Mouse (Mus musculus) liver, embryonic 14.5 days (tissue): Measurements from ENCODE around the gene Acvr1c. TPM values are rescaled to one million over a fixed set of nuclear protein-coding genes. Genes with fewer than 3 reads are reported as not detected.

Experiments
- ATAC-seq: fragments of 200-750 bp; cut with Nextera tagmentation; 2 replicates; pipeline ENCODE4 v1.8.0; 2017; ENCODE audit warnings: moderate number of reproducible peaks, mild to moderate bottlenecking, moderate library complexity; ENCODE audit not compliant: insufficient read depth
- DNase-seq, 3 experiments: peaks; one replicate each; pipeline ENCODE4 v3.0.0-alpha.2; 2012 to 2013; ENCODE audit warnings: low read depth in 3 of 3, low spot score in 3 of 3
- H3K27ac ChIP-seq: fragments of 300-500 bp; sonication (generic); 2 replicates; pipeline ENCODE4 v1.5.1; 2014; ENCODE audit warnings: moderate library complexity, mild to moderate bottlenecking, control low read depth, inconsistent platforms
- H3K27me3 ChIP-seq: fragments of 300-500 bp; sonication (generic); 2 replicates; pipeline ENCODE4 v1.6.1; 2014; ENCODE audit warnings: mild to moderate bottlenecking, low read length, moderate library complexity; ENCODE audit not compliant: control insufficient read depth, insufficient read depth
- H3K36me3 ChIP-seq: fragments of 300-500 bp; sonication (generic); replicated peaks from 2 replicates; pipeline ENCODE4 v1.6.1; 2014; ENCODE audit warnings: low read depth; ENCODE audit not compliant: control insufficient read depth, insufficient read depth
- H3K4me1 ChIP-seq, 2 experiments: fragments of 200-500 bp in 1 of 2; fragments of 300-500 bp in 1 of 2; sonication (generic) in 1 of 2; replicated peaks; 2 replicates each; pipeline ENCODE4 v1.6.1; 2012 to 2014; ENCODE audit warnings: antibody characterized with exemption in 1 of 2, inconsistent platforms in 1 of 2, low read length in 1 of 2; ENCODE audit not compliant: control insufficient read depth in 2 of 2, insufficient read depth in 2 of 2
- H3K4me2 ChIP-seq: fragments of 300-500 bp; sonication (generic); 2 replicates; pipeline ENCODE4 v1.6.1; 2014; ENCODE audit warnings: low read depth, mild to moderate bottlenecking, control low read depth, moderate library complexity
- H3K4me3 ChIP-seq, 2 experiments: fragments of 200-500 bp in 1 of 2; fragments of 300-500 bp in 1 of 2; sonication (generic) in 1 of 2; 2 replicates each; pipeline ENCODE4 v1.5.1; 2012 to 2014; ENCODE audit warnings: low read depth in 2 of 2, low read length in 2 of 2, mild to moderate bottlenecking in 2 of 2, control low read depth in 1 of 2, inconsistent platforms in 1 of 2, moderate library complexity in 1 of 2; ENCODE audit not compliant: insufficient read depth in 1 of 2
- H3K9ac ChIP-seq: fragments of 300-500 bp; sonication (generic); replicated peaks from 2 replicates; pipeline ENCODE4 v1.6.1; 2014; ENCODE audit warnings: mild to moderate bottlenecking, control low read depth, moderate library complexity
- H3K9me3 ChIP-seq: fragments of 300-500 bp; sonication (generic); 2 replicates; pipeline ENCODE4 v1.6.1; 2016; ENCODE audit warnings: low read length, mixed read lengths; ENCODE audit not compliant: control insufficient read depth
- CTCF ChIP-seq: IDR thresholded peaks from 2 replicates; pipeline ENCODE4 v1.5.1; 2016; ENCODE audit warnings: antibody characterized with exemption, low read depth, control low read depth
- EP300 ChIP-seq: IDR thresholded peaks from 2 replicates; pipeline ENCODE4 v1.6.1; 2016; ENCODE audit warnings: antibody characterized with exemption, low read depth
- WGBS: fragments of 180-500 bp; shearing (Covaris S2); extraction: QIAGEN DNeasy Blood & Tissue Kit; methylation state at CpG from one replicate; pipeline ENCODE4 v1.1.7; 2014; ENCODE audit not compliant: insufficient replicate concordance; 5-methylcytosine and 5-hydroxymethylcytosine counted together
- polyA plus RNA-seq, 2 experiments: library from polyadenylated mRNA; depleted of rRNA in 1 of 2; stranded (reverse) in 1 of 2; unstranded in 1 of 2; fragments of >200 nt; fragmentation: Nextera tagmentation in 1 of 2; extraction: Ambion mirVana in 1 of 2; gene quantifications; 2 replicates each; pipeline versions ENCODE4 v1.2.1 to v1.2.3; 2012 to 2014

Gene Acvr1c
- polyA plus RNA-seq, 2 experiments = 0.01 to 0.02 TPM

DNA sequence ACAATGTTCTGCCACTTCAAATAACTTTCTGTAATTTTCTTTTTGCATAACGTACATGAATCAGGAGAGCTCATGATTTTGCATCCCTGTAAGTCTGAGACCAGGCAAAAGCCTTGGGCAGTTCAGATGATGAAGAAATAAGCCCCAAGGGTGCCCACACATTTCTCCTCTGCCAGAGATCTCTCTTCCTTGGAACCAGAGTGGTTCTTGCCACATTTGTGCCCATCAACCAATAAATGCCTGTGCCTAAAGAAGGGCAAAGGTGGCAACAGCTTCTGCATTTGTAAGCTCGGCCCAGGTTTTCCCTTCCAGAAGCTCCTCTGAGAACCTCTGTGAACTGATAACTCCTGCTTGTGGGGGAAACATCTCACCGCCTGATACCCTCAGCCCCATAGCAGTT, 3.3 kb downstream of the Acvr1c start:
- Histone ChIP-seq H3K4me2 (no peak overlapping the region), H3K9ac (no peak overlapping the region), H3K4me1 (no peaks in the 10 kb centered on the region), H3K4me3 (no peak overlapping the region), H3K9me3 (no peaks in the 10 kb centered on the region), H3K27ac (no peak overlapping the region), H3K36me3 (no peaks in the 10 kb centered on the region), H3K27me3 (peaks cover 4% of the 10 kb centered on the region)
- TF ChIP-seq CTCF = no peak
- TF ChIP-seq EP300 = no peak
- ATAC-seq = no peak
- no peak for DNase-seq
- WGBS = 50% methylated on average over 3 of the region's 3 CpGs

DNA sequence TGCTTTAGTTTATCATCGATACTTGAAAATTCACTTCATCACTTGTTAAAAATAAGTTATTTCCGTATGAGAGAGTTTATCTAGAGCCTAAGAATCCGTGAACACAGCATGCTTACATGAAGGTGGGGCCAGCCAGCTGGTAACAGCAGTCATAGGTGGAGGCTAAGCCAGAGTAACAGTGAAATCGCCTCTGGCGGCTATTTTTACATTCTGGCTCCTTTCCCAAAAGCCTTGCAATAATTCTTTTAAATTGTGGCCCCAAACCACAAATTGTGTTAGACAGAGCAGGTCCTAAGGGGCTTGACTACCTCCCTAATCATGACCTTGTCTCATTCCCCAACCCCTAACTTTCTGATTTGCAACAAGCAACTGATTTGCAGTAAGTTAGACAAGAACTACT, 4.8 kb downstream of the Acvr1c start:
- TF ChIP-seq CTCF = no peak
- no peak for TF ChIP-seq EP300
- no peak overlapping the region for H3K27ac ChIP-seq
- 48% methylated on average over 5 of the region's 5 CpGs for WGBS
- no peak for DNase-seq
- no peak overlapping the region for H3K9ac ChIP-seq
- H3K9me3 ChIP-seq = no peaks in the 10 kb centered on the region
- no peaks in the 10 kb centered on the region for H3K36me3 ChIP-seq
- no peak for ATAC-seq
- no peaks in the 10 kb centered on the region for H3K4me1 ChIP-seq
- H3K4me2 ChIP-seq = no peak overlapping the region
- no peak overlapping the region for H3K4me3 ChIP-seq
- peaks cover 2% of the 10 kb centered on the region for H3K27me3 ChIP-seq

DNA sequence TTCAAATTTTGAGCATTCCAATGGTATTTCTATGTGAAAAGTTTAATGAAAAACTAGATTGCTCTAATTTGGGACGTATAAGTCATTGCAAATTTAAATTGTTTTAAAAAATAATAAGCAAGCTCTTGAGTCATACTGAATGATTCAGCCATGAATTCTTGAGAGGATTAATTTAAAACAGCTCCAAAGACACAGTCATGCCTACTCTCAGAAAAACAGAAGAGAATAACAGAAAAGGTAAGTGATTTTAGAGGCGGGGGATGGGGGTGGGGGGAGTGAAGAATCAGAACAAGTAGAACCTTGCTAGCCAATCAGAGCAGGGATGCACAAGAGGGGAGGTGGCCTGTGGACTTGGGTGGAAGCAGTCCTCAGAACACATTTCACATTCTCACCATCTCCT, 7.0 kb downstream of the Acvr1c start:
- Histone ChIP-seq H3K4me3 (no peak overlapping the region), H3K27ac (no peak overlapping the region), H3K9me3 (no peaks in the 10 kb centered on the region), H3K4me2 (no peak overlapping the region), H3K4me1 (no peaks in the 10 kb centered on the region), H3K9ac (no peak overlapping the region), H3K27me3 (no peaks in the 10 kb centered on the region), H3K36me3 (no peaks in the 10 kb centered on the region)
- TF ChIP-seq CTCF = no peak
- no peak for DNase-seq
- no peak for ATAC-seq
- 66% methylated on average over 2 of the region's 2 CpGs for WGBS

DNA sequence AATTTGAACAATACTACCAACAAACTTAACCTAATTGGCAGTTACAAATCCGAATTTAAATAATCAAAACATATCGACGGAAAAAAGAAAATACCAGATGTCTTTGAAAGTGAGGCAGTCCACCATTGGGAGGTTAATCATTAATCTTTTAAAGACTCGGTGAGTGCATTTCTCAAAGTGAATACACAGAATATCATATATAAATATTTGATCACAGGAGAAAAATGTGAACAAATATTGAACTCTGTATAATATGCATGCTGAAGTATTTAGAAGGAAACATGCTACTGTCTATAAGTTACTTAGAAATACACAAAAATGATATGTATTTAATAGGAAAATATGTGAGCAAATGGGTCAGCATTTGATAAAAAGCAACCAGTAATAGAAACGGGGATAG, 21.0 kb downstream of the Acvr1c start:
- no peaks in the 10 kb centered on the region for H3K36me3 ChIP-seq
- H3K4me2 ChIP-seq = no peak overlapping the region
- H3K9ac ChIP-seq = no peak overlapping the region
- DNase-seq (no peak), ATAC-seq (no peak)
- 55% methylated on average over 5 of the region's 5 CpGs for WGBS
- no peak overlapping the region for H3K27ac ChIP-seq
- no peaks in the 10 kb centered on the region for H3K27me3 ChIP-seq
- H3K4me1 ChIP-seq = no peaks in the 10 kb centered on the region
- H3K4me3 ChIP-seq = no peak overlapping the region
- no peaks in the 10 kb centered on the region for H3K9me3 ChIP-seq
- TF ChIP-seq EP300 (no peak), CTCF (no peak)

DNA sequence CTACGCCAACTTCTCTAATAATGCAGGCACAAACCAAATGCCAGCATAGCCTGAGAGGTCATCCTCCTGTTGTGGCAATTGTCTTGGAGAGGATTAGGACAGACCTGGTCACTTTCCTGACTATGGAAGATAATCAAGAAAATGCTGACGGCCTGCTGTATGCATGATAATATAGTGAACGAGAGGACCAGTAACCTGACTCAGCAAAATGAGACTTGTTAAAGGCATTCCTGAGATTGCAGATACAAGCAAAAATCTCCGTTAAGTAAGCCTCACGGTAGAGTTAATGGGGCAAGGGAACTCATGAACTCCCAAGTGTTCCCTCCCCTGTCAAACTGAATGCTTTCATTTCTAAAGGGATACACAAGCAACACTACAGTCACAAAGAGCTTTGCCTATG, 28.1 kb downstream of the Acvr1c start:
- Histone ChIP-seq H3K36me3 (no peaks in the 10 kb centered on the region), H3K4me1 (no peaks in the 10 kb centered on the region), H3K4me3 (no peak overlapping the region), H3K9me3 (no peaks in the 10 kb centered on the region), H3K27me3 (no peaks in the 10 kb centered on the region), H3K27ac (no peak overlapping the region), H3K9ac (no peak overlapping the region), H3K4me2 (no peak overlapping the region)
- DNase-seq (no peak), ATAC-seq (no peak)
- 55% methylated on average over 5 of the region's 5 CpGs for WGBS
- TF ChIP-seq CTCF (no peak), EP300 (no peak)
